Mouse (Mus musculus) cortical plate, adult 2 months (tissue): Measurements from ENCODE around the gene Sulf2.

Experiments
- CTCF ChIP-seq: fragments of 200-500 bp; IDR thresholded peaks from 2 replicates; pipeline ENCODE4 v1.5.1; 2011; ENCODE audit warnings: mild to moderate bottlenecking, control low read depth, low read length; ENCODE audit not compliant: insufficient read depth; ENCODE audit errors: extremely low read depth
- POLR2A ChIP-seq: fragments of 200-500 bp; IDR thresholded peaks from 2 replicates; pipeline ENCODE4 v1.6.1; 2011; ENCODE audit warnings: mild to moderate bottlenecking, low read length, control low read depth; ENCODE audit not compliant: insufficient read depth; ENCODE audit errors: extremely low read depth

DNA sequence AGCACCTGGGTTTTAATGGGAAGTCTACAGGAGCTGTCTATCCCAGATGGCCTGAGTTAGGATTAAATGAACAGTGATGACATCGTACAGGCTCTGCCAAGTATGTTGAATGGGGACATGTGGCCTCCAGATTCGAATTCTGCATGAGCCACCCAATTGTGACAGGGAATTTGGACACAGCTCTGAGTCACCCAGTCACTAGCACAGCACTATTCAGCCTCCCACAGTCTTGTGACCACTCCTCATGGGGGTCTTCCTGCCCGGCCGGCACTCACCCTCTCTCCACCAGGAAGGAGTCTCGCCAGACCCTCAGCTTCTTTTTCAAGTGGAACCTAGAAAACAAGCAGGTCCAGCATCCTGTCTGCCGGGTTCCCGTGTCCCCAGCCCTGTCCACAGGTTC is 71.4 kb downstream of the Sulf2 start:
- TF ChIP-seq POLR2A (no peak), CTCF (no peak)
